Mouse (Mus musculus): ENCODE results near the gene Osbpl11.

- TF ChIP-seq POLR2A (IDR thresholded peaks at IDR 0.05; ENCODE audit: low read depth, low read length) (no peak), CTCF (IDR thresholded peaks at IDR 0.05; ENCODE audit: borderline replicate concordance, insufficient read depth, low read length) (no peak)
Measured at GRCm38 (mm10) chr16:33267616-33268253, 82.9 kb downstream of the Osbpl11 start.
